Mouse (Mus musculus): Measurements from ENCODE around the gene Cinp. TPM values are rescaled to one million over a fixed set of nuclear protein-coding genes. Genes with fewer than 3 reads are reported as not detected.

Cinp gene
- polyA plus RNA-seq, 1 experiment from 2014 or later: 69.0 TPM

Other genes with a start within 250 kb of the Cinp start
- gene 1700001K19Rik, start 206.5 kb downstream of the Cinp start, polyA plus RNA-seq (2015; fragmentation: Nextera tagmentation; extraction: Ambion mirVana): not detected in 2 replicates
- gene Hsp90aa1, start 186.4 kb downstream of the Cinp start, polyA plus RNA-seq (2015; fragmentation: Nextera tagmentation; extraction: Ambion mirVana): 799 and 836 TPM in 2 replicates
- 25.9 and 26.7 TPM in 2 replicates for gene Wdr20, start 151.2 kb downstream of the Cinp start, polyA plus RNA-seq (2015; fragmentation: Nextera tagmentation; extraction: Ambion mirVana)
- gene Mok, start 48.2 kb downstream of the Cinp start, polyA plus RNA-seq (2015; fragmentation: Nextera tagmentation; extraction: Ambion mirVana): 5.7 and 6.1 TPM in 2 replicates
- gene Zfp839, start 38.9 kb downstream of the Cinp start, polyA plus RNA-seq (2015; fragmentation: Nextera tagmentation; extraction: Ambion mirVana): 7.0 and 7.8 TPM in 2 replicates
- gene Tecpr2, start 119 bp upstream of the Cinp start, polyA plus RNA-seq (2015; fragmentation: Nextera tagmentation; extraction: Ambion mirVana): 4.4 and 4.9 TPM in 2 replicates
- gene Ankrd9, start 89.9 kb upstream of the Cinp start, polyA plus RNA-seq (2015; fragmentation: Nextera tagmentation; extraction: Ambion mirVana): 14.1 and 16.3 TPM in 2 replicates
- 11.1 and 11.6 TPM in 2 replicates for gene Rcor1, start 150.2 kb upstream of the Cinp start, polyA plus RNA-seq (2015; fragmentation: Nextera tagmentation; extraction: Ambion mirVana)

All from limb, embryonic 13.5 days (tissue).